Mouse (Mus musculus) midbrain, embryonic 12.5 days (tissue): ENCODE measurements at regions not wholly inside any gene's neighbourhood (a gene's known extent, or its start where the extent isn't known, plus 50 kb on each side); places are given as distances from the start of the nearest gene placed in this dataset.

Source experiments
- ATAC-seq: fragments of 200-750 bp; cut with Nextera tagmentation; 2 replicates; pipeline ENCODE4 v1.8.0; 2017; ENCODE audit warnings: low read depth, moderate TSS enrichment, moderate library complexity; ENCODE audit not compliant: low FRiP score
- H3K27ac ChIP-seq: fragments of 300-500 bp; sonication (generic); replicated peaks from 2 replicates; pipeline ENCODE4 v1.5.1; 2016; ENCODE audit warnings: mild to moderate bottlenecking
- H3K27me3 ChIP-seq: fragments of 300-500 bp; sonication (generic); 2 replicates; pipeline ENCODE4 v1.6.1; 2016; ENCODE audit warnings: mild to moderate bottlenecking
- H3K36me3 ChIP-seq: fragments of 300-500 bp; sonication (generic); 2 replicates; pipeline ENCODE4 v1.6.1; 2016
- H3K4me1 ChIP-seq: fragments of 300-500 bp; sonication (generic); 2 replicates; pipeline ENCODE4 v1.6.1; 2016
- H3K4me2 ChIP-seq: fragments of 300-500 bp; sonication (generic); replicated peaks from 2 replicates; pipeline ENCODE4 v1.6.1; 2016; ENCODE audit warnings: mild to moderate bottlenecking, moderate library complexity
- H3K4me3 ChIP-seq: fragments of 300-500 bp; sonication (generic); 2 replicates; pipeline ENCODE4 v1.5.1; 2016; ENCODE audit warnings: mild to moderate bottlenecking
- H3K9ac ChIP-seq: fragments of 300-500 bp; sonication (generic); replicated peaks from 2 replicates; pipeline ENCODE4 v1.6.1; 2016; ENCODE audit warnings: mild to moderate bottlenecking, moderate library complexity
- H3K9me3 ChIP-seq: fragments of 300-500 bp; sonication (generic); 2 replicates; pipeline ENCODE4 v1.6.1; 2016; ENCODE audit warnings: mild to moderate bottlenecking
- WGBS: fragments of 180-500 bp; shearing (Covaris S2); methylation state at CpG from one replicate; pipeline ENCODE4 v1.1.7; 2016; 5-methylcytosine and 5-hydroxymethylcytosine counted together

DNA sequence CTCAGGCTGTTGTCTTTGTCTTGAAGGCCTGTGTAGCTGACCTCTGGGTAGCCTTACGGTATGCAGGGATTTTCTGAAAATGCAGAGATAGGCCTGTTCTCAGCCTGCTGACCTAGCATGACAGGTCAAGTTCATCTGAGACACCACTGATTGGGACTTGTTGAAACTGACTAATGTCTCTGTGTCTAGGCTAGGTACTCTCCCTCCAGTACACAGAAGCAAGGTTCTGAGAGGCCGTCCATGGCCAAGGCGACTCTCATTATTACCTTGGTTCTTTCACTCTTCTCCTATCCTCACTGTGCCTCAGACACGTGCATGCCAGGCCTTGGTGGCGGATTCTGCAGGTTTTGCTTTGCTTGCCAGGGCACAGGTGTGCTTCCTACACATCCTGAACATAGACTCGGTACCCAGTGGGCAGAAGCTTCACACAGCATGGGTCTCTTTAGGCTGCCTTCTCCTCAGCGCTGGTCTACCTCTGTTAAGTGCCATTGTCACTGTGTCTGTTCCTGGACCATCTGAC, 208.3 kb downstream of the Adra2a start:
- no peak overlapping the region for H3K27ac ChIP-seq
- WGBS, result 88% methylated on average over 7 of the region's 7 CpGs
- no peaks in the 10 kb centered on the region for H3K36me3 ChIP-seq
- H3K4me3 ChIP-seq, result no peak overlapping the region
- H3K27me3 ChIP-seq, result no peaks in the 10 kb centered on the region
- ATAC-seq, result no peak
- no peaks in the 10 kb centered on the region for H3K9me3 ChIP-seq
- H3K4me2 ChIP-seq, result no peak overlapping the region
- no peak overlapping the region for H3K9ac ChIP-seq
- no peaks in the 10 kb centered on the region for H3K4me1 ChIP-seq

DNA sequence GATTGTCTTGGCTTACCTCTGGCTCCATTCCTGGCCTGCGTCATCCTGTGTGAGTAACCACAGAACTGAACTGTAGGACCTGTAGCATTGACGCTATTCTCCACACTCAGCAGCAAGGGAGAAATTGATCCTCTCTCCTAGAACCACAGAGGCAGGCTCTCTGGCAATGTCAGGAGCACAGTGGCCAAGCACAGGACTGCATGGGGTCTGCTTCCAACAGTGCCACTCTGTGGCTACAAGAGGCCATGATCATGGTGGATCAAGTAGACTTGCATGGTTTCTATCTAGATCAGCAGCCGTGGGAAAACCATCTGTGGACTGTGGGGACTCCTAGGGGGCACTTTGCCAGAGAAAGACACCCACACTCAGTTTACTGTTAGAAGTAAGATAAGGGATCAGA, 213.9 kb downstream of the Adra2a start:
- ATAC-seq, result no peak
- Histone ChIP-seq H3K36me3 (no peaks in the 10 kb centered on the region), H3K4me2 (no peak overlapping the region), H3K27me3 (0 out of 2 replicates have a peak, but pooled peaks cover 4% of the 10 kb centered on the region), H3K9me3 (no peaks in the 10 kb centered on the region), H3K9ac (no peak overlapping the region), H3K4me1 (peaks cover 10% of the 10 kb centered on the region; the same call in 1 of the 2 replicates), H3K4me3 (no peak overlapping the region), H3K27ac (no peak overlapping the region)
- WGBS, result 98% methylated on average over 3 of the region's 3 CpGs

DNA sequence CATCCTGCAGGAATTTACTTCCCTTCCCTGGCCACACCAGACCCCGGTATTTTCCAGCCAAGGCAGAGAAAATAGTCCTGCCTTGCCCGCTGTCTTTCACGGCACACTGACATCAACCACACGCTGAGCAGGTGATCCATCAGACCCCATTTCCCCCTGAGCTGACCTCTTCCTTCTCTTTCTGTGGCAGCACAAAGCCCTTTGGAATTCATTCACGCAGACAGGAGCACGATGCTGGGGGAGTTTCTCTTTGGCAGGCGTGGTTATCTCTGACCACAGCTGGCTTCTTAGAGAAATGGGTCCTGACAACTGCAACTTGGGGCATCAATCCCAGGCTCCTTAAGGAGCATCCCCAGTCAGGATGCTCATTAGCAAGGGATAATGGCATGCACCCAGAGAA, 215.2 kb downstream of the Adra2a start:
- Histone ChIP-seq H3K36me3 (no peaks in the 10 kb centered on the region), H3K9ac (no peak overlapping the region)
- 8% methylated on average over 7 of the region's 7 CpGs for WGBS

DNA sequence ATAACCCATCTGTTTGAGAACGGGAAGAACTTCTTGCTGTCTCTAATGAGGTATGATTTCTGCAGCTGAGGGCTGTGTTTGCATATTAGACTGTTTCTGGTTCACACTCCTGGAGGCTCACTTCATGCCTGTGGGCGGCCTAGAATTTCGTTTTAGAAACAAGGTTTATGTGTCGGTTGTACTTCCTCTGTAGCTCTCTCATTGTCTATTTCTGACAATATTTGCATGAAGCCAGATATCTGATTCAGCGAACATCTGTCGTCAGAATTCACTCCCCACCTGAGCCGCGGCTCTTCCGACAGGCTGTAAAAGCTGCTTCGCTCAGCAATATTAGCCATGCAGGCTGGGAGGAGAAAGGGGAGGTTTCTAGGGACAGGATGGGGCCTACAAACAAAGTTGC, 233.4 kb downstream of the Adra2a start:
- no peak for ATAC-seq
- WGBS, result 92% methylated on average over 10 of the region's 10 CpGs
- H3K9me3 ChIP-seq, result no peaks in the 10 kb centered on the region
- no peaks in the 10 kb centered on the region for H3K27me3 ChIP-seq
- H3K4me2 ChIP-seq, result no peak overlapping the region
- H3K4me1 ChIP-seq, result no peaks in the 10 kb centered on the region
- no peaks in the 10 kb centered on the region for H3K36me3 ChIP-seq
- H3K4me3 ChIP-seq, result no peak overlapping the region
- H3K9ac ChIP-seq, result no peak overlapping the region
- no peak overlapping the region for H3K27ac ChIP-seq

More for the DNA sequence above, 215.2 kb downstream of the Adra2a start:
- Histone ChIP-seq H3K4me3 (no peak overlapping the region), H3K9me3 (no peaks in the 10 kb centered on the region), H3K4me1 (peaks cover 10% of the 10 kb centered on the region; the same call in 1 of the 2 replicates), H3K27ac (no peak overlapping the region), H3K4me2 (peak overlapping the region; percentile 22; the same call in 1 of the 2 replicates), H3K27me3 (0 out of 2 replicates have a peak, but pooled peaks cover 4% of the 10 kb centered on the region)
- ATAC-seq, result no peak

DNA sequence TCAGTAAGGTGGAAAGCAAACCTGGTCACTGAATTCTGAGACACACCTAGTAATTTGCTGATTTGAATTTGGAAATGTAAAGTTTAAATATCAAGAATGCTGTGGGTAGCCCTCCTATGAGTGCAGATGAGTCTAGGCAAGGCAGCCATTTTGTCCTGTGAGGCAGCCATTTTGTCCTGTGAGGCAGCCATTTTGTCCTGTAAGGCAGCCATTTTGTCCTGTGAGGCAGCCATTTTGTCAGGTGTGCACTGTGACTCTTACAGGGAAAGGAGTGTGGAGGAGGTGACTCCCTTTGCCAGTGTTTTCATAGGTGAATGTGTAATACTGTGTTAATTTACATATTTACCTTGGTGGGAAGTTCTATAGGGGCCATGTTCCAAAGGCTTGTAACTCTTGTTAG, 241.5 kb downstream of the Adra2a start:
- no peak overlapping the region for H3K4me2 ChIP-seq
- H3K4me3 ChIP-seq, result no peak overlapping the region
- H3K9me3 ChIP-seq, result no peaks in the 10 kb centered on the region
- no peak overlapping the region for H3K27ac ChIP-seq
- no peaks in the 10 kb centered on the region for H3K27me3 ChIP-seq
- H3K4me1 ChIP-seq, result no peaks in the 10 kb centered on the region
- no peak for ATAC-seq
- no peaks in the 10 kb centered on the region for H3K36me3 ChIP-seq
- no peak overlapping the region for H3K9ac ChIP-seq

DNA sequence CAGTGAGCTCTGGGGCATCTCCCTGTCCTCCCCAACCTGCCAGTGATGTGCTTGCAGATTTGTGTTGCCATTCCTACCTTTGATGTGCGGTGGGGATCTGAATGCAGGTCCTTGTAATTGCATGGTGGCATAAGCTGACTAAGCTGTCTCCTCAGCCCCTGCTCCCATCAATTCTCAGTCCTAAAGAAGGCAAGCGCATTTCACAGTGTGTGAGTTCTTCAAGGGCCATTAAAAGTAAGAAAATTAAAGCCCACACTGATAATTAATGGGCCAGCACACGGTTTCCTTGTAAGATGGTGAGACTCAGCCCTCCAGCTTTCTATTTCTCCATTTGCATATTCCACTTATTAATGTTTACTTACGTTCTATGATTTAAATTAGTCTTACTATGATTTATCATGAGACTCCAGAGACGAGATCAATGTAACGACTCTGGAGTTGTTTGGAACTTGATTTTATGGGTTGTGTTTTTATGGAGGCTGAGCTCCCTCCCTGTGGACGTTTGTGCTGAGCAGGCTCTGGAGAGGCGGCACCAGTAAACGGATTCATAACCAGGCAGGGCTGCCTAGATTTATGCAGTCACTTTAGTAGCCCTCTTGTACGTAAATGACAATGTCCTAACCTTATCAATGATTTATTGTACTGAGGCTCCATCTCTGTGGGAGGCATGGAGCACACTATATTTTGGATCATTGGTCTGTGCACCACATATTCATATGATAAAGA, 253.9 kb downstream of the Adra2a start:
- H3K27me3 ChIP-seq, result no peaks in the 10 kb centered on the region
- H3K4me3 ChIP-seq, result no peak overlapping the region
- ATAC-seq, result no peak
- no peaks in the 10 kb centered on the region for H3K9me3 ChIP-seq
- WGBS, result 86% methylated on average over 10 of the region's 10 CpGs
- no peaks in the 10 kb centered on the region for H3K4me1 ChIP-seq
- no peak overlapping the region for H3K27ac ChIP-seq
- H3K4me2 ChIP-seq, result no peak overlapping the region
- no peak overlapping the region for H3K9ac ChIP-seq
- no peaks in the 10 kb centered on the region for H3K36me3 ChIP-seq

DNA sequence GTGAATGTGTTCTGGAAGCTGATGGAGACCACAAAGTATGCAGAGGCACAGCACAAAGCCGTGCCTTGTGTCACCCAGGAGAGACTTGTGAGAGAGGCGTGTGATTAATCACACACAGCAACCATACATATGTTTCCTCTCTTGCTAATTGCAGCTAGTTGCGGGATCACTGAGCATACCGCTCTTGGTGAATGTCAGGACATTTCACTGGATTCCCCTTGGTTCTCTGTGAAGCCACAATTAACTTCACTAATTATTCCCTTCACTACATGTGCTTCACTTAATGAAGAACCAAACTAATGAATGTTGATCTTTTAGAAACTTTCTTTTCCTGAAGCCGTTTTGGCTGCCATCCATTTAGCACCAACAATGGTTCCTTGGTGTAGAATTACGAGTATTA, 267.3 kb downstream of the Adra2a start:
- no peak overlapping the region for H3K9ac ChIP-seq
- no peak; the same call in 1 of the 2 replicates for ATAC-seq
- no peaks in the 10 kb centered on the region for H3K9me3 ChIP-seq
- H3K4me1 ChIP-seq, result no peaks in the 10 kb centered on the region
- H3K27ac ChIP-seq, result no peak overlapping the region
- H3K4me3 ChIP-seq, result no peak overlapping the region
- no peaks in the 10 kb centered on the region for H3K27me3 ChIP-seq
- 80% methylated on average over 6 of the region's 6 CpGs for WGBS
- H3K4me2 ChIP-seq, result no peak overlapping the region
- no peaks in the 10 kb centered on the region for H3K36me3 ChIP-seq

DNA sequence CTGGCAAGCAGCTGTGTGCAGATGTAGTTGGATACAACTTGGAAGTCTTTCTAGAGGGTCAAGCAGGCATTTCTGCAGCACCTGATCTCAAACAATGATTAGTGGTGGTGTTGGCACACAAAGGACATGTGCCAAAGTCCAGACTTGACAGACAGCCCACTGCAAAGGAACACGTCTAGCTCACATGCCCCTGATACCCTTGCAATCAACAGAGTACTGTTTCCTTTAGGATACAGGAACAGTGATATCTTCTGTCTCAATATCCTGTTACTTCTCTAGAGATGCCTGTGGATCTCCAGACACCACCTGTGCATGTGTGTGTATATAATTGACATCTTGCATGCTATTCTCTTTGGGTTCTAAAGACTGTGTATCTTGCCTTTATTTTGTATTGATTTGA, 267.8 kb downstream of the Adra2a start:
- Histone ChIP-seq H3K27ac (no peak overlapping the region), H3K27me3 (no peaks in the 10 kb centered on the region), H3K9ac (no peak overlapping the region), H3K4me1 (no peaks in the 10 kb centered on the region), H3K9me3 (no peaks in the 10 kb centered on the region), H3K4me2 (no peak overlapping the region), H3K36me3 (no peaks in the 10 kb centered on the region), H3K4me3 (no peak overlapping the region)
- 82% methylated on average over 1 of the region's 1 CpGs for WGBS
- no peak for ATAC-seq

DNA sequence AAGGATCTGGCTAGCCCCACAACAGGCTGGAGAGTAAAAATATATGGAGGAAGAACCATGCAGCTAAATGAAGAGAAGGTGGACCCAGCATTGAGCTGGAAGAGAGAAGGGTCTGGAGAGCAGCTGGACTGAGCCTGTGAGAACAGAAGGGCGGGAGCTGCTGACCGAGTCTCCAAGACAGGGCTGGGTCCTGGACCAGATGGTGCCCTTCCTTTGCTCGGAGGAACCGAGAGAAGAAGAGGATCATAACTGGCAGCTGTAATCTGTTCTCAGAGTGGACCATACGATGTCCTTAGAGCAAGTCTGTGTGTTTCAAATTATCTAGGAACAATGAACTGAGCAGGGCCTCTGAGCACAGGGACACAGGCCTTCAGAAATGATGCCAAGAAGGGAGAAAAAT, 279.3 kb downstream of the Adra2a start:
- Histone ChIP-seq H3K4me2 (no peak overlapping the region), H3K9me3 (no peaks in the 10 kb centered on the region), H3K4me1 (no peaks in the 10 kb centered on the region), H3K4me3 (no peak overlapping the region), H3K27ac (no peak overlapping the region), H3K27me3 (no peaks in the 10 kb centered on the region), H3K9ac (no peak overlapping the region), H3K36me3 (no peaks in the 10 kb centered on the region)
- ATAC-seq, result no peak
- WGBS, result 77% methylated on average over 5 of the region's 5 CpGs

DNA sequence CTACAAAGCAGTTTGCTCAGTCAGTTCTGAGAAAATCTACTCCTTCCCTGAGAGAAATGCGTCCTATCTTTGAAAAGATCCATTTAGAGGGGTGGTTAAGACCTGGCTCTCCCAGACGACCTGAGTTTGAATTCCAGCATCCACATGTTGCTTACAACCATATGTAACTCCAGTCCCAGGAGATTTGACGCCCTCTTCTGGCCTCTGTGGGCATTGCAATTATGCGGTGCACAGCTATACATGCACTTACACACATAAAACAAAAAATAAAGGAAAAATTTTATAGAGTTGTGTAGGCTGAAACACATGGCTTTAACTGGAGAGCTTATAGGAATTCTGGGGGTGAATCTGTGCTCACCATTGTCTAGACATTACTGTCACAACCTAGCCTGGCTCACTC, 281.0 kb downstream of the Adra2a start:
- no peak overlapping the region for H3K9ac ChIP-seq
- ATAC-seq, result no peak
- no peaks in the 10 kb centered on the region for H3K36me3 ChIP-seq
- no peaks in the 10 kb centered on the region for H3K27me3 ChIP-seq
- WGBS, result 66% methylated on average over 4 of the region's 4 CpGs
- no peaks in the 10 kb centered on the region for H3K4me1 ChIP-seq
- H3K9me3 ChIP-seq, result 0 out of 2 replicates have a peak, but pooled peaks cover 4% of the 10 kb centered on the region
- H3K4me3 ChIP-seq, result no peak overlapping the region
- no peak overlapping the region for H3K4me2 ChIP-seq
- H3K27ac ChIP-seq, result no peak overlapping the region

DNA sequence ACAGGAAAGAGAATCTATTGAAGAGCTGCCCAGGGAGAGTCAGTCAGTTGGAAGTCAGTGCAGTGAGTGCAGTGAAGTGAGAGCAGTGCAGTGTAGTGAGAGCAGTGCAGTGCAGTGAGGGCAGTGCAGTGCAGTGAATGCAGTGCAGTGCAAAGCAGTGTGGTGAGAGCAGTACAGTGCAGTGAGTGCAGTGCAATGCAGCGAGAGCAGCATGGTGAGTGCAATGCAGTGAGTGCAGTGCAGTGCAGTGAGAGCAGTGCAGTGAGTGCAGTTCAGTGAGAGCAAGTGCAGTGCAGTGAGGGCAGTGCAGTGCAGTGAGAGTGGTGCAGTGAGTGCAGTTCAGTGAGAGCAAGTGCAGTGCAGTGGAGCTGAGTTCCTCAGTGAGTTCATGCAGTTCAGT, 288.2 kb downstream of the Adra2a start:
- no peak overlapping the region for H3K4me2 ChIP-seq
- no peaks in the 10 kb centered on the region for H3K27me3 ChIP-seq
- 90% methylated on average over 1 of the region's 1 CpGs for WGBS
- no peak overlapping the region for H3K27ac ChIP-seq
- H3K36me3 ChIP-seq, result no peaks in the 10 kb centered on the region
- 0 out of 2 replicates have a peak, but pooled peaks cover 8% of the 10 kb centered on the region for H3K9me3 ChIP-seq
- no peak for ATAC-seq
- no peaks in the 10 kb centered on the region for H3K4me1 ChIP-seq
- H3K9ac ChIP-seq, result no peak overlapping the region
- no peak overlapping the region for H3K4me3 ChIP-seq

DNA sequence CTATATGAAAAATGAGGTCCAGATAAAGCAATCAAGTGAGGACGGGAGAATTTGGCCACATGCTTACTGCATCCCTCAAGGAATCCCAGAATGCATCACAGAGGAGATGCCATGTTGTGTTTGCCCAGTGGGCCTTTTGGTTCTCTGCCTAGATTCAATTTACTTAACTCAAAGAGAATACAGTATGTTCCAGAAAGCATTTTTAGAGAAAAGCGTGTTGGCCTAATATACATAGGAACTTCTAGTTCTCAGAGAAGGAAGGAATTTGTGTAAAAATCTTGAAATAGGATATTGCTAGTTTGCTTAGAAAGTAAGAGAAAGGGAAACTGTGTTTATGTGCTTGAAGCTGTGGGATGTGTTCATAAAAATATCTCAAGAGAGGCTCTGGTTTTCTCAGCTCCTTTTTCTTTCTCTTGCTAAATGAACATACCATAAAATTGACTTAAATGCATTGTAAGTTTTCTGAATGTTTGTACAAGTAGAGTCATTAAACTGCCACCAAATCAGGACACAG, 296.9 kb downstream of the Adra2a start:
- Histone ChIP-seq H3K4me1 (no peaks in the 10 kb centered on the region), H3K4me2 (no peak overlapping the region), H3K4me3 (no peak overlapping the region), H3K27ac (no peak overlapping the region), H3K9ac (no peak overlapping the region), H3K36me3 (no peaks in the 10 kb centered on the region), H3K27me3 (no peaks in the 10 kb centered on the region), H3K9me3 (no peaks in the 10 kb centered on the region)
- WGBS, result 91% methylated on average over 2 of the region's 2 CpGs
- ATAC-seq, result no peak
